Mouse (Mus musculus): ENCODE results near the gene Tmem88b. TPM values are rescaled to one million over a fixed set of nuclear protein-coding genes. Genes with fewer than 3 reads are reported as not detected.

Tmem88b gene
- polyA plus RNA-seq, 1 experiment from 2014 or later, result 0.61 TPM

DNA sequence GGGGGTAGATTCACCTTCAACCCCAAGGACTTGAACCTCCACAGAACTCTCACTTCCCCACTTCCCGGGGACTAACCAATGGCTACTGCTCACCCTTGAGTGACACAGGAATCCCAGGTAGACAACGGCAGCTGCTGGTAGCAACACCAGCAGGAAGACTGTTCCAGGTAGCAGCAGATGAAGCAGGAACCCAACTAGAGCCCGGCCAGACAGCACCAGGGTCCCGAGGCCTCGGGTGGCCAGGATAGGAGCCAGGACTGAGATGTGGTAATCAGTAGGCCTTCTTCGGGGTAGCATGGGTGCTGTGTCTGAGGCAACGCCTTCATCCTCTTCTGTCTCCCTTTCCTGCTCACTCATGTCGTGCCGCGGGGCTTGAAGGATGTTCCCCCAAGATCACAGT is 428 bp downstream of the Tmem88b start:
- Histone ChIP-seq H3K4me3 (peak overlapping the region; percentile 82; the same call in 1 of the 2 replicates), H3K27me3 (replicated peaks; ENCODE audit: low read depth, poor library complexity, severe bottlenecking) (no peaks in the 10 kb centered on the region; the same call in 1 of the 2 replicates), H3K36me3 (replicated peaks) (no peaks in the 10 kb centered on the region), H3K27ac (replicated peaks) (peak overlapping the region; percentile 94), H3K4me1 (peaks cover 31% of the 10 kb centered on the region), H3K9me3 (no peaks in the 10 kb centered on the region)
- WGBS, result 75% methylated on average over 10 of the region's 10 CpGs
- DNase-seq (ENCODE audit: low spot score), result no peak

DNA sequence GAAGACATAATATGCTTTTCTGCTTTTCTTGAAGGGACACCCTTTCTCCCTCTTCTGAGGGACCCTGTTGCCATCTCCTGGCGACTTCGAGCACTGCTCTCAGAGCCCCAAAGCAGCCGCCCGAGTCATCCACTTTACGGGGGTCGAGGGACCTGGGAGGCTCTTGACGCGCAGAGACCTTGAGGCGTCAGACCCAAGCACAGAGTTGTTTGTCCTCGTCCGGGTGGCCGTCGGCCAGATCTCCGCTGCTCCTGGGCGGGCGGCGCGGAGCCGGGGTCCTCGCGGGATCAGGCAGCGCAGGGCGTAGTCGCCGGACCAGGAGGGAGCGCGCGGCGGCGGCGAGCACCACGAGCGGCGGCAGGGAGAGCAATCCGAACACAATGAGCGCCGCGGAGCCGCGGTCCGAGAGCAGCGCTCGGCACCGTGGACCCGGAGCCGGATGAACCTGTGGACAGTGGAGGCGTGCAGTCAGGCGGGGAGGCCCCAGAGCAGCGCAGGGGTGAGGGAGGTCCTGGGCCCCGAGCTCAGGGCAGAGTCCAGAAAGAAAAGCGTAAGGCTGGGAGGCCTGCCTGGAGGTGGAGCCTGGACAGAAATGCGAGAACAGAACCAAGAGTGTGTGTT is 1.5 kb downstream of the Tmem88b start:
- peak; percentile 84 for DNase-seq (ENCODE audit: low spot score)
- Histone ChIP-seq H3K27me3 (replicated peaks; ENCODE audit: low read depth, poor library complexity, severe bottlenecking) (no peaks in the 10 kb centered on the region), H3K9me3 (no peaks in the 10 kb centered on the region), H3K4me1 (peaks cover 34% of the 10 kb centered on the region), H3K27ac (replicated peaks) (peak overlapping the region; percentile 94), H3K36me3 (replicated peaks) (no peaks in the 10 kb centered on the region), H3K4me3 (peak overlapping the region; percentile 82)
- WGBS, result under 1% methylated on average over 52 of the region's 52 CpGs

- peak overlapping the region; percentile 94 for H3K27ac ChIP-seq (replicated peaks)
- 49% methylated on average over 16 of the region's 16 CpGs for WGBS
These were observed 2.1 kb downstream of the Tmem88b start for GRCm38 (mm10) chr4:155783486-155784080.

DNA sequence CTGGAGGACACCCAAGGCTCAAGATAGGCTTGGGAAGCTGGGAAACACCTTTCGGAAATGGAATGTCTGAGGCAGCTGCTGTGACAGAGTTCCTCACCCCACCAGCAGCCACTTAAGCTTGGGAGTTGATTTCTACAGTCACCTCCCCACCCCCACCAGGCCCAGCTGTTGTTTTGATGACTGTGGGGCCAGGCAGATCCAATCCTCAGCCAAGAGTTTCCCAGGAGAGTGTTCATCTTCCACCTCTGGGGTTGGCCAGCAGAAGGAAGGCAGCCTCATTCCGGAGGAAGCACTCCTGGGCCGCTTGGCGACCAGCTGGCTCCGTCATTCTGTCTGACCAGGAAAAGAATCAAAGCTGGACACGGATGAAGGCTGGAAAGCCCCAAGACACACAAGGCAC is 4.8 kb downstream of the Tmem88b start:
- peaks cover under 1% of the 10 kb centered on the region for H3K27me3 ChIP-seq (replicated peaks; ENCODE audit: low read depth, poor library complexity, severe bottlenecking)
- H3K27ac ChIP-seq (replicated peaks), result no peak overlapping the region
- peaks cover 51% of the 10 kb centered on the region for H3K4me1 ChIP-seq
- peak; percentile 47 for DNase-seq (ENCODE audit: low spot score)
- H3K9me3 ChIP-seq, result no peaks in the 10 kb centered on the region
- no peaks in the 10 kb centered on the region for H3K36me3 ChIP-seq (replicated peaks)
- no peak overlapping the region for H3K4me3 ChIP-seq
- 39% methylated on average over 6 of the region's 6 CpGs for WGBS

More at GRCm38 (mm10) chr4:155783486-155784080, 2.1 kb downstream of the Tmem88b start:
- DNase-seq (ENCODE audit: low spot score), result no peak
- Histone ChIP-seq H3K9me3 (no peaks in the 10 kb centered on the region), H3K36me3 (replicated peaks) (no peaks in the 10 kb centered on the region), H3K4me1 (peaks cover 34% of the 10 kb centered on the region), H3K4me3 (peak overlapping the region; percentile 82), H3K27me3 (replicated peaks; ENCODE audit: low read depth, poor library complexity, severe bottlenecking) (no peaks in the 10 kb centered on the region)

DNA sequence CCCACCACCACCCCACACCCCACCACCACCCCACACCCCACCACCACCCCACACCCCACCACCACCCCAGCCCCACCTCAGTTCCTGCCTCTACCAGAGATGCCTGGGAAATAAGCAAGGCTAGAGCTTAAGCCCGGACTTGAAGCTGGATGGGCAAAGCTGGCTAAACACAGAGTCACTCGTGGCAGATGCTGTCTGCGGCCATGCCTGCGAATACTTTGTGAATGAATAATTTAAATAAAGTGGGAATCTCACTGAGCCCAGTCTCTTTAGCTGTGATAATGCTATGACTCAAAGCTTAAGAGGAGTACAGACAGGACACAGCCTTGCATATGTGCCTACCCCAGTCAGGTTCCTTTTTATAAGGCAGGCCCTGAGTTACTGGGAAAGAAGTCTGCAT is 6.2 kb downstream of the Tmem88b start:
- Histone ChIP-seq H3K4me3 (no peak overlapping the region), H3K27ac (replicated peaks) (no peak overlapping the region), H3K36me3 (replicated peaks) (no peaks in the 10 kb centered on the region), H3K4me1 (peaks cover 52% of the 10 kb centered on the region), H3K9me3 (no peaks in the 10 kb centered on the region), H3K27me3 (replicated peaks; ENCODE audit: low read depth, poor library complexity, severe bottlenecking) (peaks cover 15% of the 10 kb centered on the region)
- DNase-seq (ENCODE audit: low spot score), result no peak
- 87% methylated on average over 4 of the region's 4 CpGs for WGBS

- no peak for DNase-seq (ENCODE audit: low spot score)
- no peak overlapping the region for H3K4me3 ChIP-seq
- no peaks in the 10 kb centered on the region for H3K9me3 ChIP-seq
- H3K27ac ChIP-seq (replicated peaks), result 0 out of 2 replicates have a peak overlapping the region, but pooled peaks have one; percentile 48
- no peaks in the 10 kb centered on the region for H3K36me3 ChIP-seq (replicated peaks)
- 78% methylated on average over 2 of the region's 2 CpGs for WGBS
- H3K4me1 ChIP-seq, result peaks cover 53% of the 10 kb centered on the region
- H3K27me3 ChIP-seq (replicated peaks; ENCODE audit: low read depth, poor library complexity, severe bottlenecking), result peaks cover 32% of the 10 kb centered on the region
These were observed 7.9 kb downstream of the Tmem88b start for GRCm38 (mm10) chr4:155777816-155778215.

- Histone ChIP-seq H3K9me3 (no peaks in the 10 kb centered on the region), H3K36me3 (replicated peaks) (0 out of 2 replicates have a peak, but pooled peaks cover 3% of the 10 kb centered on the region), H3K4me1 (peaks cover 53% of the 10 kb centered on the region), H3K4me3 (0 out of 2 replicates have a peak overlapping the region, but pooled peaks have one; percentile 0), H3K27ac (replicated peaks) (peak overlapping the region; percentile 30; the same call in 1 of the 2 replicates), H3K27me3 (replicated peaks; ENCODE audit: low read depth, poor library complexity, severe bottlenecking) (peaks cover 41% of the 10 kb centered on the region)
- 23% methylated on average over 2 of the region's 2 CpGs for WGBS
- peak; percentile 44 for DNase-seq (ENCODE audit: low spot score)
These were observed 8.9 kb downstream of the Tmem88b start for GRCm38 (mm10) chr4:155776704-155777335.

- 82% methylated on average over 3 of the region's 3 CpGs for WGBS
- no peaks in the 10 kb centered on the region for H3K9me3 ChIP-seq
- no peak overlapping the region for H3K27ac ChIP-seq (replicated peaks)
- peaks cover 51% of the 10 kb centered on the region for H3K27me3 ChIP-seq (replicated peaks; ENCODE audit: low read depth, poor library complexity, severe bottlenecking)
- H3K36me3 ChIP-seq (replicated peaks), result 0 out of 2 replicates have a peak, but pooled peaks cover 3% of the 10 kb centered on the region
- no peak overlapping the region for H3K4me3 ChIP-seq
- DNase-seq (ENCODE audit: low spot score), result no peak
- peaks cover 51% of the 10 kb centered on the region for H3K4me1 ChIP-seq
These were observed 9.8 kb downstream of the Tmem88b start for GRCm38 (mm10) chr4:155775855-155776254.

GRCm38 (mm10) chr4:155774971-155775740 is 10.5 kb downstream of the Tmem88b start:
- H3K27ac ChIP-seq (replicated peaks), result peak overlapping the region; percentile 59; the same call in 1 of the 2 replicates
- H3K4me1 ChIP-seq, result peaks cover 54% of the 10 kb centered on the region
- 61% methylated on average over 9 of the region's 9 CpGs for WGBS
- peak; percentile 9 for DNase-seq (ENCODE audit: low spot score)
- peak overlapping the region; percentile 55 for H3K4me3 ChIP-seq
- peaks cover 55% of the 10 kb centered on the region for H3K27me3 ChIP-seq (replicated peaks; ENCODE audit: low read depth, poor library complexity, severe bottlenecking)
- no peaks in the 10 kb centered on the region for H3K9me3 ChIP-seq
- 0 out of 2 replicates have a peak, but pooled peaks cover 3% of the 10 kb centered on the region for H3K36me3 ChIP-seq (replicated peaks)

DNA sequence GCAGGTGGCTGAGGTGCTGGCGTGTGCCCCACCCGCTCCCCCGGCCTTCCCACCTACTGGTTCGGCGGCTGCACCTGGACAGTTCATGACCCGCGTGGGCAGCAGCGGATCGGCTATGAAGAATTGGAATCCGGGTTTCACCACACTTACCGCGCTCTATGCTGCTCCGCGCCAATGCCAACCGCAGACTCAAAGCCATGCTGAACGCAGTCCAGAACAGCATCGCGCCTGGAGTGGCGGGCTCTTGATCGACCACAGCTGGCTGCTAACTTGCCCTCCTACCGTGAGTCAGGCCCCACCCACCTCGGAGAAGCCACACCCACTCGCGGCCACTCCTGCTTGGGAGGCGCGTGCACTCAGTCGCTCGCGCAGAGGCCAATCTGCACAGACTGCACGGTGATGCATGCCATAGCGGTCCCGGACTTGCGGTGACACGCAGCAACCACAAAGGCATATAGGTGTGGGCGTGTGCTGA is 11.4 kb downstream of the Tmem88b start, which contains the start of gene Vwa1:
TSS of gene Vwa1 (minus strand) at position 419 of the 475 bp plus-strand sequence.
- Histone ChIP-seq H3K27ac (replicated peaks) (peak within 1 kb of the TSS; percentile 59), H3K4me3 (peak within 1 kb of the TSS; percentile 55), H3K4me1 (peaks cover 60% of the 10 kb centered on the region), H3K9me3 (no peaks in the 10 kb centered on the region), H3K27me3 (replicated peaks; ENCODE audit: low read depth, poor library complexity, severe bottlenecking) (peaks cover 55% of the 10 kb centered on the region), H3K36me3 (replicated peaks) (0 out of 2 replicates have a peak, but pooled peaks cover 3% of the 10 kb centered on the region)
- DNase-seq (ENCODE audit: low spot score), result peak; percentile 92
- 1% methylated on average over 35 of the region's 35 CpGs for WGBS

DNA sequence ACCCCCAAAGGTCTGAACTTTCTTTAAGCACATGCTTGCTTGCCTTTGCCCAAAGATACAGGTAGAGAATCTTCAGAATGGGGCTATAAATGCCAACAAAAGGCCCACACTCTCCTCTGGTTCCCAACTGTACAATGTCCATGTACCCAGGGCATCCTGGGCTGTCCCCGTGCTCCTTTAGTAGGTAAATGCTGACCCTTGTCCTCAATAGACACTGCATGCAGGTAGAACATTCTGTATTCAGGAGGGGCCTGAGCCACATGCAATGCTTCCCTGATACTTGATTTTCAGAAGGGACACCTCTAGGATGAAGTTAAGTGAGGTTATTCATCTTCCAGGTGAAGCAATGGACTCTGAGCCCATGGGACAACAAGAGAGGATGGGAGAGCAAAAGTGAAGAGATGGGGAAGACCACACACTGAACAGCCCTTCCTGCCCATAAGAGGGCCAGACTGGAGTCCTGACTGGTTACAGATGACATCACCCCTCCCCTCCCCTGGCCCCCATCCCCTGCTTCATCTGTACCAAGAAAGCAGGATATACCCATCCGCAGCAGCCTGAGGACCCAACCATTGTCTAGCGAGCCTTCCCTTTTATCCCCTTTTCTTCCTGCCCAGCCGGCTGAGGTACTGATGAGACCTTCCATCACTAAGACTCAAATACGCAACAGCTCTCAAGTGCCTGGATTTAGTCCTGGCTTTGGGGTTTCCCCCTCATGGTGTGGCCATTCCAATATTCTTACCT is 12.2 kb downstream of the Tmem88b start:
- DNase-seq (ENCODE audit: low spot score), result peak; percentile 14
- H3K4me1 ChIP-seq, result peaks cover 65% of the 10 kb centered on the region
- 0 out of 2 replicates have a peak, but pooled peaks cover 3% of the 10 kb centered on the region for H3K36me3 ChIP-seq (replicated peaks)
- H3K27me3 ChIP-seq (replicated peaks; ENCODE audit: low read depth, poor library complexity, severe bottlenecking), result peaks cover 55% of the 10 kb centered on the region
- H3K27ac ChIP-seq (replicated peaks), result peak overlapping the region; percentile 59; the same call in 1 of the 2 replicates
- H3K4me3 ChIP-seq, result peak overlapping the region; percentile 55
- H3K9me3 ChIP-seq, result no peaks in the 10 kb centered on the region
- WGBS, result 35% methylated on average over 5 of the region's 5 CpGs
